Mouse (Mus musculus): ENCODE data around the gene Ebf1.

GRCm38 (mm10) chr11:44837592-44837991, 220.5 kb downstream of the Ebf1 start:
- no peak for TF ChIP-seq CTCF (IDR thresholded peaks at IDR 0.05; ENCODE audit: low read depth)
- TF ChIP-seq EP300 (optimal IDR thresholded peaks at IDR 0.05): no peak

Data from stomach, postnatal 0 days (tissue).